Comparison of ENCODE assay signal across 14 mouse cellular contexts in the genomic region with DNA sequence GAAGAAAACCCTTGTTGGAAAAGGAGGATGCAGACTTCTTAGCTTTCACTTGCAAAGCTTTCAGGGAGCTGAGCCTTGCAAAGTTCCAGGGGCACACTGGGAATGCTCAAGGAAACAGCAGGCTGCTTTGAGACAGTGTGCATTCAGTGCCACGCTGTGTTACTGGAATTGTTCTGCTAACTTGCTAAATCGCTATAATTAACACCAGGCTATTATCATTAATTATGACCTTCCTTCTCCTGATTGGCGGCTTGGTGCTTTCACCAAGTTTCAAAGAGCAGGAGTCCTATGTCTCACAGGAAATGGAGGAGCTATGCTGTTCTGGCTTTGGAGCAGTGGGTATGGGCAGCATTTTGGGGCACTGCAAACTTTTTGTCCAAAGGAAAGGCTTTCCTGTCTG. TPM values are rescaled to one million over a fixed set of nuclear protein-coding genes. Genes with fewer than 3 reads are reported as not detected.
"Had no signal": no experiment of that assay in that cellular context is flagged by ENCODE, and none has a peak within 500 bp of the region (broad histone marks: within the 10 kb centered on the region; RNA-seq: fewer than 3 reads in every experiment).

No protein-coding gene starts in this region.

- H3K36me3 ChIP-seq: liver, embryonic 12.5 days; midbrain, embryonic 12.5 days had no signal

- H3K4me2 ChIP-seq: liver, embryonic 12.5 days; lung, embryonic 14.5 days; midbrain, embryonic 12.5 days had no signal

- H3K9ac ChIP-seq: liver, embryonic 12.5 days; lung, embryonic 14.5 days; midbrain, embryonic 12.5 days had no signal

- H3K27me3 ChIP-seq: liver, embryonic 12.5 days; midbrain, embryonic 12.5 days had no signal

- DNase-seq: kidney, postnatal 10 days; kidney, postnatal 4 days; lung, embryonic 14.5 days; lung, postnatal 10 days; right cerebral cortex, adult 18-20 months; right cerebral cortex, postnatal 4 days; spleen, adult 18-20 months; thymus, adult 2 months; thymus, postnatal 25 days had no signal

- H3K9me3 ChIP-seq: midbrain, embryonic 12.5 days had no signal

- ATAC-seq: liver, embryonic 12.5 days; midbrain, embryonic 16.5 days had no signal

- H3K4me3 ChIP-seq: layer of hippocampus, adult 2 months; liver, embryonic 12.5 days; midbrain, embryonic 12.5 days had no signal

- H3K4me1 ChIP-seq: liver, embryonic 12.5 days had no signal

- H3K27ac ChIP-seq: layer of hippocampus, adult 2 months; liver, embryonic 12.5 days; macrophage; midbrain, embryonic 12.5 days had no signal

RNA-seq across cellular contexts. Expression of gene Alk, which starts 43.0 kb away (rescaled TPM):
- polyA plus RNA-seq: macrophage had no signal
